Mouse (Mus musculus) spleen, postnatal 10 days (tissue): ENCODE measurements at regions not wholly inside any gene's neighbourhood (a gene's known extent, or its start where the extent isn't known, plus 50 kb on each side); places are given as distances from the start of the nearest gene placed in this dataset.

ENCODE experiments used
- DNase-seq, 2 experiments: peaks; one replicate each; pipeline ENCODE4 v3.0.0; 2021 to 2022; ENCODE audit warnings: low spot score in 2 of 2

DNA sequence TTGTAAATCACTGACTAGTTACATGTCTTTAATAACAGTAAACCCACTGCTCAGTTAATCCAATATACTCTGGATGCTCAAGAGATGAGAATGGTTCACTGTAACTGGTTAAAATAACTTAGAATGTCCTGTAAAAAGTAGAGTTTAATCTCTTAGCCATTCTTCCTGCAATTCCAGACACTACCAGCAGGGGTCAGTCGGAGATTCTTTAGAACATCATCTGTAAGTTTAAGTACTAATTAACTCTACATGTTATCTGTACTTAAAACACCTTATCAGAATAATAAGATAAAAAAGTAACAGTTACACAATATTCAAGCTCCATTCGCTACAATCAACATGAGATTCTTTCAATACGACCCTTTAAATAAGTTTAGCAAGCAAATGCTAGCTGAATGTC is 58.7 kb upstream of the Olig3 start:
- peak in 1 of 2 experiments; percentile 50 for DNase-seq

DNA sequence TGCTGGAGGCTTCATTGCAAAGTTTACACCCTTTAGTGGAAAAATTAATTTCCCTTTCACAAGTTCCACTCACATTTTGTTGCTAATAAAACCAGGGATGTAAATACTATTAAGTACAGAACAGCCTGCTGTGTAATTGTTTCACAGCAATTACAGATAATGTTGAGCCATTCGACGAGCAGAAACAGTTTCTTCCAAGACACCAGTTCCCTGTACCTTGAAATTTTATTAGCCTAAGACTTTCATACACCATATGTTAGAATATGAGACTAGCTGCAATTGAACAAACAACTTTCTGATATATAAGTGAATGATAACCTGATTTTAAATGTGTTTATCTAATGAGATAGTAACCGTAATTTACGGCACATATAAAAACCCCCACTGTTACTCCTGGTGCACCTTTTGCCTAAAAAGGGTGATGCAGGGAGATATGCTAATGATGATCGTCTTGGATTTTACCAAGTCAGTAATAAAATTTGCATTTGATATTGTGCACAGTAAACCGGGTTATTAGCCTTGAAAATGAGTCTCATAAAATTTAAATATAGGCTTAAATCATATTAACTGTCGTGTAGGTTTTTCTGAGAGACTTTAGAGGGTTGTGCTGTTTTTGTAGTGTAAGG is 60.8 kb upstream of the Olig3 start:
- DNase-seq: no peak

DNA sequence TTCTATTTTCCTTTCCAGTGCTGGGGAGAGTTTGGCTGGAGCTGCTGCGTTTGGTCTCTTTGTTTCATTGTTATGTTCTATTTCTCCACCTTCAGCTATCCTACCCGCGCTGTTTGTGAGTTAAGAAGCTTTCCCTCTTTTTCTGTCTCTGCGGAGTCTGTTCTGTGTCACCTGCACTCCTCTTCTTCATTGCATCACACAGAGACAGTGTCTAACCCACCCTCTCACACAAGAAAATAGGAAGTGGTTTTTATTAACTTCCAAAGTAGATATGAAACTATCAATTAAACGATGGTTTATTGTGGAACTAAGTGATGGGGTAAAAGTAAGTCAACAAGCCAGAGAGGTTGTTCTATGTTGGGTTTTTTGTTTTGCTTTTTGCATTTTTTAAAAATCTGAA is 64.9 kb upstream of the Olig3 start:
- DNase-seq: no peak

DNA sequence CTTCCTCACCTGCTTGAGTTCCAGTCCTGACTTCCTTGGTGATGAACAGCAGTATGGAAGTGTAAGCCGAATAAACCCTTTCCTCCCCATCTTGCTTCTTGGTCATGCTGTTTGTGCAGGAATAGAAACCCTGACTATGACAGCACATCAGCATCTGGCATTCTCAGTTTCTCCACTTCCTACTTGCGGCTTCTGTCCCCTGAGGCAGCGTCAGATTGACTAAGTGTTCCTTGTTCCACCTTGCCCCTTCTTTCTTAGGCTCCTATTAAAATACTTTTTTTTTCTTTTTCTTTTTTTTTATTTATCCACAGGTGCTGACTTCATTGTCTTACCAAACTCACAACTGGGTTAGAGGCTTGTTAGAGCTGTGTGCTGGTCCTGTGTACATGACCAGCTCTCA is 65.3 kb upstream of the Olig3 start:
- peak in 1 of 2 experiments; percentile 28 for DNase-seq

DNA sequence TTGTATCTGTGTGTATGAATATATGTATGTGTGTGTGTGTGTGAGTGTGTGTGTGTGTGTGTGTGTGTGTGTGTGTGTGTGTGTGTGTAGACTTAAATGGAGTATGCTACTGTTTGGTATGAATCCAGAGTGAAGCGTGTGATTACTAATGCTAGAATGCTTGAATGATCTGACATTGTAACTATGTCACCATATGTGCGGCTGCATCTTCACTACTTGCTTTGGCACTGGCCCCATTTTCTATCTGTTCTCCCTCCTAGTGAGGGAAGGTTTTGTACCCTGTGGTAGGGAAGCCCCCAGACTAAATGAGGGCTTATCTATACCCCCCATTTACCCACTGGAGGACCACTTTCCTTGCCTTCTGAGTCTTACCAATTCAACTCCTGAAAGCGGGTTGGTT is 74.2 kb upstream of the Olig3 start:
- no peak for DNase-seq

- no peak for DNase-seq
These were observed 75.3 kb upstream of the Olig3 start for GRCm38 (mm10) chr10:19281021-19281420.

DNA sequence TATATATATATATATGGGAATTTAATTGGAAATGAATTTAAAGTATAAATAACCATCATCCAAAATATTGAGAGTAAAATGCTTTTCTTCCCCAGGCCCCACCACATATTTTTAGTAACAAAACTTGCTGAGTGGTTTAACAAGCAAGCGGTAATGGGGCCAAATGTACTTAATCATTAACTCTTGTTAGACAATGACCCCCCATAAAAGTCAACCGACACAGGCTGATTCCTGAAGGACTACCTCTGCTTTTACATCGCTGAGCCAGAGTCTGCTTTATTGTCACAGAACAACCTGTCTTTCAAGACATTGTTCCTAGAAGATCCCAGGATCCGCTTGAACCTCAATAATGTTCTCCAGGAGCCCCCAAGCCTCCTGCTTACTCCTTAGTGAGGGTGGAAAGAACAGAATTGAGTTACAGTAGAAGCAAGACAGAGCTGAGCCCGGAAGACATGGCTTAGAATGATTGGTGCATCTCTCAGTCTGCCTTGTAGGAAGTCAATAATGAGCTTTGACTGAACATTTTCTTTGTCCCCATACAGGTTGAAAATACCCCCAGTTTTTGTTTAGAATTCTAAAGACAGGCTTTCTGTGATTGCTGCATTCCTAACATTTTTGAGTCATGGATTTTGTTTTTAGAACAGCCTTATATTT is 78.0 kb upstream of the Olig3 start:
- DNase-seq: no peak

- DNase-seq: no peak
These were observed 79.1 kb upstream of the Olig3 start for GRCm38 (mm10) chr10:19277103-19277827.

GRCm38 (mm10) chr10:19274985-19275384 is 81.3 kb upstream of the Olig3 start:
- no peak for DNase-seq

GRCm38 (mm10) chr10:19269418-19269817 is 86.9 kb upstream of the Olig3 start:
- no peak for DNase-seq

DNA sequence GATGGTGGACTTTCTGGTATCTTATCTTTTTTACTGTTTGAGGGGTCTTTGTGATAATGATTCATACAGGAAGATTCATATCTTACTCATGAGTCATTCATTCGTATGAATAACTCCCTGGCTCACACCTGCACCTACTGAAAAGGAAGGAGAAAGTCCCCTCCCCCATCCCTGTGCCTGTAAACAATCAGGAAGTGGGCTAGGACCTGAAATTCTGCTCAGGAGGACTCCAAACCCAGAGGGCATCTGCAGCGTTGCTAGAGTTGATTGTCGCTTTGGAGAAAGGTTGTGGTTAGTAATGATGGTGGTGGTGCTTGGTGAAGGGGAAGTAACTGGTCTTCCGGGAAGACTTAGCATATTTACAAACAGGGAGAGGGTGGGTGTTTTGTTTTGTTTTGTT is 88.3 kb upstream of the Olig3 start:
- no peak for DNase-seq

GRCm38 (mm10) chr10:19240102-19240759 is 116.1 kb upstream of the Olig3 start:
- DNase-seq: peak in 1 of 2 experiments; percentile 33

DNA sequence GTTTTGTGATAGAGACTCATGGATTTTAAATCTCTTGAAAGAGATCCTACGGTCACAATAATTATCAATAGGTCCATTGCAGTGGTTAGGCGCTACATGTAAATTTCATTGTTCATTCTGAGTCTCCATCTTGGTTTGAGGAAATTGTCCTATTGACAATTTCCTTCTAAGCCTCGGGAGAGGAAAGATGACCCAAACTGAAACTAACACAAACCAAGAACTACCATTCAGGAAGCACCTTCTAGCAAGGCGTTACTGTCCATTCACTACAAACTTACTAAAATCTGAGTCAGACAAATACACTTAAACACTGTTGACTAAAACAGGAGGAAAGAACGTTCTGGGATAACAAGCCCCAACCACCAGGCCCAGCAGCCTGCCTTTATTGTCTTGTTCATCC is 140.1 kb upstream of the Olig3 start:
- DNase-seq: no peak

GRCm38 (mm10) chr10:19209751-19210150 is 146.6 kb upstream of the Olig3 start:
- DNase-seq: no peak

GRCm38 (mm10) chr10:19208101-19208722 is 148.1 kb upstream of the Olig3 start:
- no peak for DNase-seq

DNA sequence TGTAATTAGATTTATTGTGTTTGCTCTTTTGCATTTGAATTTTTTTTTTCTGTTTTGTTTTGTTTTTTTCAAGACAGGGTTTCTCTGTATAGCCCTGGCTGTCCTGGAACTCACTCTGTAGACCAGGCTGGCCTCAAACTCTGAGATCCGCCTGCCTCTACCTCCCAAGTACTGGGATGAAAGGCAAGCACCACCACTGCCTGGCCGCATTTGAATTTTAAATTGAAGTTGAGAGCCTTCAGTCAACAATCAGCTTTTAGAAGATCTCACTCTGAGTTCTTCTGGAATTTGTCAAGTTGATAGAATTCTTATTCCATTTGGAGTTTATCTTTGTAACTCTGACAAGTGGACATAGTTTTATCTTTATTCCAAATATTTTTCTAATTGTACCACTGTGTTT is 148.8 kb upstream of the Olig3 start:
- no peak for DNase-seq

DNA sequence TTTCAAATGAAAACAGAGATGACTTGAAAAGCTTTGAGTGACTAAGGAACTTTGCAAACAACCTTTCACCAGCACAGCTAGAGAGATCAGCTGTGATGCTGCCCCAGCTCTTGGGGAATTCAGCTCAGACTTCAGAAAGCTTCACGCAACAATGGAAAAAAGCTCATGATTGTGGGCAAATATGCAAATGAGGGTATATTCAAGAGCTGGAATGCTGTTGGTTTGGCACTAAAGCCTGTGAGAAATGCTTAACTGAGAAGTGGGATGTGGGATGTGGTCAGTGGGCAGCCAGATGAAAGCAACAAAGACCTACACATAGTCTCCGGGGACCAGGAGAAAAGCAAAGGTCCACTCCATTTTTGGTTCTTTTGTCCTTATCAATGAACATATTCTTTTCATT is 156.0 kb upstream of the Olig3 start:
- no peak for DNase-seq

- DNase-seq: peak in 1 of 2 experiments; percentile 22
These were observed 160.7 kb upstream of the Olig3 start for GRCm38 (mm10) chr10:19195676-19196075.

DNA sequence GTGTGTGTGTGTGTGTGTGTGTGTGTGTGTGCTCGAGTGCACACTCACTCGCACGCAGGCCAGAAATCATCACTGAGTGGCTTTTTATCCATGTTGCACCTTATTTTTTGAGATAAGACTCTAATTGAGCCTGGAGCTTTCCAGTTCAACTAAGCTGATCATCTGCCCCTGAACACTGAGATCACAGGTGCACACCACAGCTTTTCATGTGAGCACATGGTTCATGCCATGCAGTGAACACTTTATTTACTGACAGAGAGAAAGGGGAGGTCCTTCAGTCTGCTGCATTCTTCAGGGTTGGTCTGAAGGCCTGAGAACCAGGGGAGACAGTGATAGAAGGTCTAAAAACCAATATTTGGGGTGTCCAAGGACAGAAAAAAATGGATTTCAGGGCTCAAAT is 161.7 kb upstream of the Olig3 start:
- no peak for DNase-seq

GRCm38 (mm10) chr10:19192971-19193758 is 163.2 kb upstream of the Olig3 start:
- no peak for DNase-seq

GRCm38 (mm10) chr10:19192221-19192620 is 164.1 kb upstream of the Olig3 start:
- no peak for DNase-seq
